ENCODE assay signal across 10 mouse cellular contexts in genomic region chr8:116373063-116373462, GRCm38 (mm10).
DNase-seq lines count a peak whose midpoint lies in the region; ATAC-seq and TF ChIP-seq lines count a peak whose summit lies in the region.
"Had no signal": no experiment of that assay in that cellular context is flagged by ENCODE, and none has a peak within 500 bp of the region (broad histone marks: within the 10 kb centered on the region; RNA-seq: fewer than 3 reads in every experiment).

No protein-coding gene starts in this region.

- H3K4me1 ChIP-seq in liver, adult 2 months (ENCODE audit: control insufficient read depth, insufficient read depth, low read length) = peaks cover 2% of the 10 kb centered on the region; the same call in 1 of the 2 replicates
- no peaks in the 10 kb centered on the region for H3K4me1 ChIP-seq in lung, postnatal 0 days (ENCODE audit: insufficient read depth, low read depth, low read length)
- no peaks in the 10 kb centered on the region for H3K4me1 ChIP-seq in hindbrain, embryonic 11.5 days (replicated peaks; ENCODE audit: control insufficient read depth, insufficient read depth, low read length)

- no peaks in the 10 kb centered on the region for H3K79me2 ChIP-seq in liver, adult 2 months (ENCODE audit: control insufficient read depth, insufficient read depth, low read length)

- peak; percentile 62 for TF ChIP-seq CTCF in liver, adult 2 months (IDR thresholded peaks at IDR 0.05; ENCODE audit: low read depth, low read length)
- peak; percentile 59 for TF ChIP-seq CTCF in lung, postnatal 0 days (IDR thresholded peaks at IDR 0.05)

- TF ChIP-seq POLR2A in liver, adult 2 months (IDR thresholded peaks at IDR 0.05; ENCODE audit: extremely low read depth, insufficient read depth, low read length) = no peak

- H3K9ac ChIP-seq in liver, adult 2 months (ENCODE audit: low read depth, low read length) = no peak overlapping the region
- H3K9ac ChIP-seq in lung, postnatal 0 days (replicated peaks; ENCODE audit: low read depth) = no peak overlapping the region
- H3K9ac ChIP-seq in hindbrain, embryonic 11.5 days (ENCODE audit: low read depth, low read length) = no peak overlapping the region
- H3K9ac ChIP-seq: embryonic facial prominence, embryonic 15.5 days had no signal

- 79% methylated on average over 4 of the region's 4 CpGs for WGBS in liver, adult 2 months
- WGBS in lung, postnatal 0 days = 73% methylated on average over 4 of the region's 4 CpGs
- whole genome bisulfite sequencing in hindbrain, embryonic 11.5 days = 86% methylated on average over 4 of the region's 4 CpGs

- no peak overlapping the region for H3K4me2 ChIP-seq in lung, postnatal 0 days (replicated peaks; ENCODE audit: low read depth, low read length)
- H3K4me2 ChIP-seq in hindbrain, embryonic 11.5 days (replicated peaks; ENCODE audit: low read depth, low read length) = no peak overlapping the region
- H3K4me2 ChIP-seq: embryonic facial prominence, embryonic 15.5 days had no signal

- H3K9me3 ChIP-seq in lung, postnatal 0 days (ENCODE audit: low read length) = no peaks in the 10 kb centered on the region
- no peaks in the 10 kb centered on the region for H3K9me3 ChIP-seq in hindbrain, embryonic 11.5 days (ENCODE audit: control insufficient read depth, low read length)
- H3K9me3 ChIP-seq: embryonic facial prominence, embryonic 15.5 days had no signal

- no peaks in the 10 kb centered on the region for H3K36me3 ChIP-seq in liver, adult 2 months (ENCODE audit: control insufficient read depth, insufficient read depth, low read length)
- H3K36me3 ChIP-seq in lung, postnatal 0 days (ENCODE audit: insufficient read depth, low read length) = no peaks in the 10 kb centered on the region
- no peaks in the 10 kb centered on the region for H3K36me3 ChIP-seq in hindbrain, embryonic 11.5 days (ENCODE audit: control insufficient read depth, insufficient read depth, low read length)
- H3K36me3 ChIP-seq: embryonic facial prominence, embryonic 15.5 days had no signal

- peak; percentile 29 for DNase-seq in cerebellum, adult 11 months
- peak; percentile 64 for DNase-seq in liver, adult 2 months (ENCODE audit: extremely low read depth, low read depth, low spot score)
- DNase-seq in liver = no peak
- DNase-seq in ZHBTc4 (ENCODE audit: low read depth, low spot score) = peak; percentile 59
- DNase-seq in lung, postnatal 0 days (ENCODE audit: low spot score) = peak; percentile 45
- no peak for DNase-seq in hindbrain, embryonic 11.5 days (ENCODE audit: low spot score)
- no peak for DNase-seq in layer of hippocampus, postnatal 14 days (ENCODE audit: low spot score in 2 of 2)

- TF ChIP-seq EP300 in lung, postnatal 0 days (IDR thresholded peaks at IDR 0.05) = no peak

- no peaks in the 10 kb centered on the region for H3K27me3 ChIP-seq in liver, adult 2 months (ENCODE audit: control insufficient read depth, insufficient read depth, low read length)
- H3K27me3 ChIP-seq in lung, postnatal 0 days (replicated peaks; ENCODE audit: insufficient read depth, low read length) = no peaks in the 10 kb centered on the region
- H3K27me3 ChIP-seq in hindbrain, embryonic 11.5 days (ENCODE audit: control insufficient read depth, insufficient read depth, low read length) = no peaks in the 10 kb centered on the region
- H3K27me3 ChIP-seq: embryonic facial prominence, embryonic 15.5 days had no signal

- ATAC-seq in cerebellum, adult (ENCODE audit: insufficient number of reproducible peaks, low FRiP score, low TSS enrichment) = no peak
- peak; percentile 30; the same call in 1 of the 2 replicates for ATAC-seq in lung, postnatal 0 days
- ATAC-seq in hindbrain, embryonic 11.5 days (ENCODE audit: low FRiP score) = no peak

- H3K4me3 ChIP-seq in liver, adult 2 months (ENCODE audit: insufficient read depth, low read depth, low read length) = no peak overlapping the region
- H3K4me3 ChIP-seq in lung, postnatal 0 days (ENCODE audit: low read depth, low read length) = no peak overlapping the region
- no peak overlapping the region for H3K4me3 ChIP-seq in hindbrain, embryonic 11.5 days (ENCODE audit: low read depth, low read length)
- H3K4me3 ChIP-seq: embryonic facial prominence, embryonic 15.5 days; myocyte had no signal

- no peak overlapping the region for H3K27ac ChIP-seq in liver, adult 2 months (replicated peaks; ENCODE audit: insufficient read depth, low read depth, low read length)
- no peak overlapping the region for H3K27ac ChIP-seq in lung, postnatal 0 days (ENCODE audit: low read length)
- H3K27ac ChIP-seq in hindbrain, embryonic 11.5 days (ENCODE audit: low read depth, low read length) = no peak overlapping the region
- H3K27ac ChIP-seq: embryonic facial prominence, embryonic 15.5 days had no signal

Comparison
In these comparisons a context has a peak if more than half of its experiments do, and no peak if none do; other contexts are left out.
1. DNase-seq: peak in cerebellum, adult 11 months (single experiment), liver, adult 2 months (single experiment), ZHBTc4 (single experiment) and lung, postnatal 0 days (single experiment); none in liver (single experiment), hindbrain, embryonic 11.5 days (single experiment) and layer of hippocampus, postnatal 14 days (0 of 2).